Mouse (Mus musculus) lung, embryonic 14.5 days (tissue): ENCODE data around the gene Trib3. TPM values are rescaled to one million over a fixed set of nuclear protein-coding genes. Genes with fewer than 3 reads are reported as not detected.

Experiments
- ATAC-seq: fragments of 200-750 bp; cut with Nextera tagmentation; 2 replicates; pipeline ENCODE4 v1.8.0; 2017; ENCODE audit warnings: mild to moderate bottlenecking, moderate TSS enrichment, moderate library complexity; ENCODE audit not compliant: insufficient read depth
- DNase-seq: peaks from one replicate; pipeline ENCODE4 v3.0.0-alpha.2; 2015
- H3K27ac ChIP-seq: fragments of 300-500 bp; sonication (generic); 2 replicates; pipeline ENCODE4 v1.5.1; 2014; ENCODE audit warnings: low read depth, mild to moderate bottlenecking, moderate library complexity
- H3K27me3 ChIP-seq: fragments of 300-500 bp; sonication (generic); 2 replicates; pipeline ENCODE4 v1.6.1; 2014; ENCODE audit warnings: low read length, control low read depth; ENCODE audit not compliant: insufficient read depth
- H3K36me3 ChIP-seq: fragments of 300-500 bp; sonication (generic); 2 replicates; pipeline ENCODE4 v1.6.1; 2014; ENCODE audit warnings: control low read depth; ENCODE audit not compliant: insufficient read depth
- H3K4me1 ChIP-seq: fragments of 300-500 bp; sonication (generic); 2 replicates; pipeline ENCODE4 v1.6.1; 2014; ENCODE audit warnings: antibody characterized with exemption, control low read depth; ENCODE audit not compliant: insufficient read depth
- H3K4me2 ChIP-seq: fragments of 300-500 bp; sonication (generic); 2 replicates; pipeline ENCODE4 v1.6.1; 2014; ENCODE audit warnings: mild to moderate bottlenecking
- H3K4me3 ChIP-seq: fragments of 300-500 bp; sonication (generic); 2 replicates; pipeline ENCODE4 v1.5.1; 2014; ENCODE audit warnings: low read depth, low read length
- H3K9ac ChIP-seq: fragments of 300-500 bp; sonication (generic); 2 replicates; pipeline ENCODE4 v1.6.1; 2014
- H3K9me3 ChIP-seq: fragments of 300-500 bp; sonication (generic); 2 replicates; pipeline ENCODE4 v1.6.1; 2016; ENCODE audit warnings: low read depth, low read length, control low read depth
- CTCF ChIP-seq: IDR thresholded peaks from 2 replicates; pipeline ENCODE4 v1.5.1; 2016; ENCODE audit warnings: antibody characterized with exemption, low read depth
- WGBS: fragments of 180-500 bp; shearing (Covaris S2); extraction: QIAGEN DNeasy Blood & Tissue Kit; methylation state at CpG from one replicate; pipeline ENCODE4 v1.1.7; 2014; 5-methylcytosine and 5-hydroxymethylcytosine counted together
- polyA plus RNA-seq: library from polyadenylated mRNA; unstranded; fragments of >200 nt; fragmentation: Nextera tagmentation; extraction: Ambion mirVana; gene quantifications from 2 replicates; pipeline ENCODE4 v1.2.1, GENCODE M21; 2014

The Trib3 gene
- polyA plus RNA-seq, 1 experiment from 2014 or later = 2.2 TPM

DNA sequence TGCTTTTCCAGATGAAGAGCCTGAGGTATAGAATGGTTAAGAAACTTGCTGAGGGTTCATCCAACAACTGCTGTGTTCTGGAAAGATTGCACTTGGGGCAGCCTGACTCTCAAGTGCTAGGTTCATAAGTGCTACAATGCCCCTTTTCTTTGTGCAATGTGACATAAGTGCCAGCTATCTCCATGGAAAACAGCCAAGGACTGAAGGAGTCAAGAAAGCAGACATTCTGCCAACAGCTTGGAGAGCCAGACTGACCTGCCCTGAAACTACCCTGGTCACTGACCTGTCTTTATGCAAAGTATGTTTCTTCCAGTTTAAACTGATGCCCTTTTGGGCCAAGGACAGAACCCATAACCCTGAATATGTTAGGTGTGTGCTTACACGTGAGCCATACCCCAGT is 7.0 kb downstream of the Trib3 start:
- WGBS = 63% methylated on average over 1 of the region's 1 CpGs
- Histone ChIP-seq H3K4me2 (no peak overlapping the region), H3K27me3 (no peaks in the 10 kb centered on the region), H3K36me3 (no peaks in the 10 kb centered on the region), H3K9me3 (no peaks in the 10 kb centered on the region), H3K4me3 (no peak overlapping the region), H3K4me1 (0 out of 2 replicates have a peak, but pooled peaks cover 3% of the 10 kb centered on the region), H3K27ac (peak overlapping the region; percentile 8; the same call in 1 of the 2 replicates), H3K9ac (no peak overlapping the region)
- ATAC-seq = no peak
- no peak for TF ChIP-seq CTCF
- DNase-seq = peak; percentile 52

DNA sequence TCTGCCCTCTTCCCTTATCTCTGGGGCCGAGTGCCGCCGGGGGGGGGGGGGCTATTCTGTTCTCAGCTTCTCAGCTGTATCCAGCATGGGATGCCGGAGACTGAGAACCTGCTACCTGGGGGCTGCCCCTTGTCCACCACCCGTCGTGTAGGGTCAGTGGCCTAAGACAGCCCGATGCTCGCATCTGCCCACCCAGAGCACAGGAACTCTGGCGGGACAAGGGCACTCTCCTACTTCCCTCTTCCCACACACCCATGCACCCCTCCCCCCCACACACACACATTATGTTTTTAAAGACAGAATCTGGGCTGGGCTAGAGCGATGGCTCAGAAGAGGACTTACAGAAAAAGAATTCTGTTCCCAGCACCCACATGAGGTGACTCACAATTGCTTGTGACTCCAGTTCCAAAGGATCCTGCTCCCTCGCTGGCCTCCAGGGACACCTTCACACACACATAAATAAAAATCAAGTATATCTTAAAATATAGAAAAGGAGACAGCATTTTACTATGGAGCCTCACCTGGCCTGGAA is 8.5 kb downstream of the Trib3 start:
- no peak overlapping the region for H3K27ac ChIP-seq
- H3K4me2 ChIP-seq = no peak overlapping the region
- no peaks in the 10 kb centered on the region for H3K36me3 ChIP-seq
- ATAC-seq (no peak), DNase-seq (no peak)
- H3K27me3 ChIP-seq = no peaks in the 10 kb centered on the region
- H3K9me3 ChIP-seq = no peaks in the 10 kb centered on the region
- no peak overlapping the region for H3K9ac ChIP-seq
- no peak for TF ChIP-seq CTCF
- 35% methylated on average over 11 of the region's 11 CpGs for WGBS
- no peak overlapping the region for H3K4me3 ChIP-seq
- H3K4me1 ChIP-seq = peaks cover 7% of the 10 kb centered on the region; the same call in 1 of the 2 replicates

DNA sequence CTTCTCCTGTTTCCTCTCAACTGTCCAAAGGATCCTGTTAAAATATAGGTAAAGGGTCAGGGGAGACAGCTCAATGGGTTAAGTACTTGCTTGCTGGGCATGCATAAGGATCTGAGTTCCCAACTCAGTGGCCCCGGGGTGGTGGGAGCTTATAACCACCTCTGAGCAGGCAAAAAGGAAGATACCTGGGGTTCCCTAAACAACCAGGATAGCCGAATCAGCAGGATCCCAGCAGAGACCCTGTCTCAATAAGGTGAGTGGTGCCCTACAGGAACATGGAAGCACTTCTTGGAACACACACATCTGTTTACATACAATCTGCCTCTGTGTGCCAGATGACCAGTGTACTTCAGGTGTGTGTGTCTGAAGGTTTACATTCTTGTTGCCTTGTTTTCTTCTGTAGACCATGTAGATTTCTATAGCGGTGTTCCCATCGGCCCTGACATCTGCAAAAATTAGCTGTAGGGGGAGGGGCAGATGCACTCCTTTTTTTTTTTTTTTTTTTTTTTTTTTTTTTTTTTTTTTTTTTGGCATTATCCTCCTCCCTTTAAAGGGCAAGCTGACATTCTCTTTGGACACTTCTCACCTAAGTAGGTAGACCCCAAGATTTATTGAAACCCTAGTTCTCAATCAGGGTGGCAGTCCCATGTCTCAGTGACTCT is 10.4 kb downstream of the Trib3 start:
- Histone ChIP-seq H3K9ac (no peak overlapping the region), H3K36me3 (peaks cover 16% of the 10 kb centered on the region; the same call in 1 of the 2 replicates), H3K4me1 (peaks cover 7% of the 10 kb centered on the region; the same call in 1 of the 2 replicates), H3K4me2 (no peak overlapping the region), H3K27ac (no peak overlapping the region), H3K27me3 (no peaks in the 10 kb centered on the region), H3K4me3 (no peak overlapping the region), H3K9me3 (no peaks in the 10 kb centered on the region)
- TF ChIP-seq CTCF = no peak
- no peak for ATAC-seq
- WGBS = 60% methylated on average over 4 of the region's 4 CpGs
- no peak for DNase-seq

DNA sequence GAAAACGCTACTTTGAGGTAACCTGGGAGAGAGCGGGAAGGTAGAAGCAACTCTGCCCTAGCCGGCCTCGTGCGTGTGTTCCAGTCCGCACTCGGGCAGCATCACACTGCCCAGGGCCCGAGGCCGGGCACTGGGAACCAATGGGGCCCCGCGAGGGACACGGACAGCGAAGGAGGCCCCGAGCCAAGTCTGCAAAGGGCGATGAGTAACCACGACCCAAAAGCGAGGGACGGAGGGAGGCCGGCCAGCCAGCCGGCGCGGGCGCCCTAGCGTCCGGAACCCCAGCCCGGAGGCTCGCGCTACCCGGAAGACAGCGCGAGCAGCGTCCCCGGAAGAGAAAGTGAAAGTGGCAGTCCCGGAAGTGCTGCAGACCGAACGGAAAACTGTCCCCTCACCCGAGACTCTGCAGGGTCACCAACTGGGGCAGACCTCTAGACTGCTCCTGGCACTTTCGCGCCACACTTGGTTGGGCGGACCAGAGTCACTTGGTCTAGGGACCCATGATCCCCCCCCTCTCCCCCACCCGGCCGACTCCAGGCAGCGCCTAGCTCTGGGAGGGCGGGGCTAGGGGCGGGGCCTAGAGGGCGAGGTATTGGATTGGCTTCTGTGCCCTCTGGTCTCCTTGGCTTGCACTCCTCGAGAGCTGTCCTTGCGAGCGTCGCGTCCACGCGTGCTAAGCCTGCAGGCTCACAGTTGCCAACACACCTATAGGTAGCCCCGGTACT is 11.6 kb downstream of the Trib3 start, which contains the start of gene Rbck1:
Gene Rbck1 (minus strand): TSS at position 553 of the 725 bp plus-strand sequence.
- Histone ChIP-seq H3K4me1 (peaks cover 7% of the 10 kb centered on the region; the same call in 1 of the 2 replicates), H3K4me3 (peak within 1 kb of the TSS; percentile 85), H3K9ac (peak within 1 kb of the TSS; percentile 83), H3K27me3 (no peaks in the 10 kb centered on the region), H3K27ac (peak within 1 kb of the TSS; percentile 91), H3K36me3 (peaks cover 20% of the 10 kb centered on the region), H3K4me2 (peak within 1 kb of the TSS; percentile 64), H3K9me3 (no peaks in the 10 kb centered on the region)
- peak; percentile 92 for DNase-seq
- peak; percentile 23; the same call in 1 of the 2 replicates for TF ChIP-seq CTCF
- peak; percentile 95 for ATAC-seq
- under 1% methylated on average over 54 of the region's 54 CpGs for WGBS

DNA sequence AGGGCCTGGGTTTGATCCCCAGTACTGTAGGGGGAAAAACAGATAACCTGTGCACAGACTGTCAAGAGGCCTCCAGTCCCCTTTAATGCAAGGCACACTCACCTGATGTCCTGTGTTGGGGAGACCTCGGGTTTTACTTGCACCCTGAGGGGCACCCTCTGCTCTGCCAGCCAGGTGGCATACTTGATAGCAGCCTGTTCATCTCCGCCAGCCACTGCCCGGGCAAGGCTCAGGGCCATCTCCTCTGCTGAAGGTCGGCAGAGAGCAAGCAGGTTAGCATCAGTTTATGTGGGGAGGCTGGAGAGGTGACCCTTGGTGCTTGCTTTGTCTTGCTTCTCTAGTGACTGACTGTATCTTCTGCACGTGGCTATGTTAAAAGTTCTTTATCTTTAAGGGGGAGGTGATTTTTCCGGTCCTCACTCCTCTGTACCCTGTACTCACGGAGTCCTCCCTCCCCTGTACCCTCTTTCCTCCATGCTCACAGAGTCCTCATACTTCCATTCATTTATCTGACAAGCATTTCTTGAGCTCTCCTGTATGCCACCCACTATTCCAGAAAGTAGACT is 12.9 kb downstream of the Trib3 start:
- no peak overlapping the region for H3K27ac ChIP-seq
- H3K9ac ChIP-seq = peak overlapping the region; percentile 83; the same call in 1 of the 2 replicates
- no peak for TF ChIP-seq CTCF
- ATAC-seq = no peak
- peaks cover 33% of the 10 kb centered on the region for H3K36me3 ChIP-seq
- WGBS = 42% methylated on average over 7 of the region's 7 CpGs
- H3K9me3 ChIP-seq = no peaks in the 10 kb centered on the region
- H3K4me2 ChIP-seq = peak overlapping the region; percentile 64
- peak overlapping the region; percentile 85 for H3K4me3 ChIP-seq
- H3K27me3 ChIP-seq = no peaks in the 10 kb centered on the region
- no peak for DNase-seq
- peaks cover 7% of the 10 kb centered on the region; the same call in 1 of the 2 replicates for H3K4me1 ChIP-seq

DNA sequence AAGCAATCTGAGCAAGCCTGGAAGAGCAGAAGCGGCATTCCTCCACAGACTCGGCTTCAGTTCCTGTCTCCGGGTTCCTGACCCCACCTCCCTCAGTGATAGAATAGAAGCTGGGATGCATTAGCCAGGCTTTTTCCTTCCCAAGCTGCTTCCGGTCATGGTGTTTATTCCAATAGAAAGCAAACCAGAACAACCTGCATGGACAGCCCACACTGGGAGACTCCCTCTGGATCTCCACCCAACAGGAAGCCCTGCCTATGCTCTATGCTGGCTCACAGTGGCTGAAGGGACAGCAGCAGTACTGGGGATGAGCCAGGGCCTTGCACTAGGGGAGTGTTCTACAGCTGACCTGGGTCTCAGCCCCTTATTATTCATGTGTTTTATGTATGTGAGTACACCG is 15.9 kb downstream of the Trib3 start:
- Histone ChIP-seq H3K4me1 (peaks cover 7% of the 10 kb centered on the region; the same call in 1 of the 2 replicates), H3K27ac (no peak overlapping the region), H3K9me3 (no peaks in the 10 kb centered on the region), H3K4me2 (no peak overlapping the region), H3K4me3 (no peak overlapping the region), H3K9ac (no peak overlapping the region), H3K27me3 (no peaks in the 10 kb centered on the region), H3K36me3 (peaks cover 62% of the 10 kb centered on the region)
- ATAC-seq = no peak
- TF ChIP-seq CTCF = no peak
- 68% methylated on average over 5 of the region's 5 CpGs for WGBS
- DNase-seq = peak; percentile 31
